Mouse (Mus musculus) activated CD4-positive, CD25-positive, alpha-beta regulatory T cell, adult 4 months (primary cell): ENCODE results near the gene Tnni3k. TPM values are rescaled to one million over a fixed set of nuclear protein-coding genes. Genes with fewer than 3 reads are reported as not detected.

Source experiments
- ATAC-seq: one replicate; pipeline ENCODE4 v1.8.0; 2017
- polyA plus RNA-seq, 2 experiments: library from polyadenylated mRNA; unstranded; fragments of 100-300 nt; shearing (Covaris generic); gene quantifications; one replicate each; pipeline ENCODE4 v1.2.1; 2017

Gene Tnni3k
- polyA plus RNA-seq = not detected

- no peak for ATAC-seq
These were observed at the start of gene Tnni3k for GRCm38 (mm10) chr3:155055231-155055916. Gene Tnni3k, minus strand, starts transcription at chr3:155055407.

DNA sequence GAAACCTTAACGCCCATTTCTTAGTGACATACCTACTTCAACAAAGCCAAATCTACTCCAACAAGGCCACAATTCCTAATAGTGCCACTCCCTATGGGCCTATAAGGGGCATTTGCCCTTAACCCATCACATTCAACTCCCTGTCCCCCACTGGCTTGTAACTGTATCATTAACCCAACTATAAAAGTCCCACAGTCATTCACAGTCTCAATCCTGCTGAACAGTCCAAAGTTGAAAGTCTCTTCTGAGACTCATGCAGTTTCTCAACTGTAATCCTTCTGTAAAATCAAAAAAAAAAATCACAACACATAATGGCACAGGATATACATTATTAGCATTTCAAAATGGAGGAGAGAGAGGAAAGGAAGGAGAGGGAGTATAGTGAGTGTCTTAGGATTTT lies 44.1 kb upstream of the Tnni3k start:
- no peak for ATAC-seq

DNA sequence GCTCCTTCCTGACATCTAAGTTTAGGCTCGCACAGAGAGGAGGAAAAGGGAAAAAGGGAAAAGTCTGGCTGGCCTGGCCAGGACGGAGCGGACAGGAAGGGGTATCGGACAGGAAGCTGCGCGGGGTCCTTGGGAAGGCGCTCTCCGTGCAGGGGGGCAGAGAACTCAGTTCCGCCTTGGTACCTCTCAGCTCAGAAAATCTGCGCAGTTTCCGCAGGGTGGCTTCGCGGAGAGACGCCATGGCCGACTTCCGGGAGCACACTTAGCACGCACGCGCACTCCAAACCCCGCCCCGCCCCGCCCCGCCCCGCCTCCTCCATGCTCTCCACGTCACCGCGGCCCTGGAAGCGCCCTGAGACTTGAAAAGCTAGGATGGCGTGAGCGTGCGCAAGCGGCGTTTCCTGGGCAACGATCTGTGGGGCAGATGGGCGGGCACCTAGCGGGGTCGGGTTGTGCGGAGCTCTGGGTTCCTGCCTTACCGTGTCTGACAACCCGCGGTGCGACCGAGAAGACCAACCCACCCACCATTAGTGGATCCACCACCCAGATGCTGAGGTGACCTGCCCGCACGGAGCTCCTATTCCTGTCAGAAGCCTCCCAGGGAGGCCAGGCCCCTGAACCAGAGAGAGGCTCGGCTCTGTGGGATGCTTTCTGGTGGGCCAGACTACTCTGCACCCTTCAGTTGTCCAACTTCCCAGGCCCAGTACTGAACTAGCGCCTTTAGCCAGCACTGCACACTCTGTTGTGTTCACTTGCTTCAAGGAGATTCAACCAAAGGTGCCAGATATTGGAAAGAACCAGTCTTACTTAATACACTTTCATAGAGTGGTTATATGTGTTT lies 38.1 kb upstream of the Tnni3k start, which contains the start of the genes Fpgt and Lrriq3:
Gene Fpgt, minus strand, starts transcription at position 288 of the 841 bp plus-strand sequence.
Gene Lrriq3, plus strand, starts transcription at position 319 of the 841 bp plus-strand sequence.
- peak; percentile 98 for ATAC-seq

DNA sequence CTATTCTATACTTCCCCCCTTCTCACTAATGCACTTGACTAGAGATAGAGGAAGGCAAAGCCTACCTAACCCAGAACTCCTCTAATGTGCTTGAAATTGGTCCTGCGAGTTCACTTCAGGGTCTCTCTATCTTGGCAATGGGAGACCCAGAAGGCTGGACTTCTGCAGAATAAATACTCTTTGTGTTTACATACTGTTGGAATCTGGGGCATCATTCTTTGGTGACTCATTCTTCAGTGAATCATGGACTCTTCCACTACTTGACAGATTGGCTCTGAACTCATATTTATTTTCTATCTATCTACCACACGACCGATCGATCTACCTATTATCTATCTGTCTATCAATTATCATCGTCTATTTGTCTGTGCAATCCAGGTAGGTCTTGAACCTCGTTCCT lies 36.9 kb upstream of the Tnni3k start:
- no peak for ATAC-seq

GRCm38 (mm10) chr3:155077908-155078307 lies 22.7 kb upstream of the Tnni3k start:
- ATAC-seq = no peak

DNA sequence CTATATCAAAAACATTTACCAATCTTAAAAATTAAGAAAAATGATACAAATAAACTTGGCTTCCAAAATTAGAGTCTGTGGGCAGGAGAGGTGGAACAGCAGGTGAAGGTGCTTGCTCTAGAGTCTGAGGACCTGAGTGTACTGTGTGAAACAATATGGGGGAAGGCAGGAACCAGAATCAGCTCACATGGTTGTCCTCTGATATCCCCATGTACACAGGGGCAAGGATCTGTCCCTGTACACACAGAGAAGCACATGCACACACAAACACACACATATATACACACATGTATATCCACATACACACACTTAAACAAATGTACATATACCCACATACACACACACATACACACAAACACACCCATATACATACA lies 4.2 kb upstream of the Tnni3k start:
- no peak for ATAC-seq

GRCm38 (mm10) chr3:155058800-155059448 lies 3.7 kb upstream of the Tnni3k start:
- no peak for ATAC-seq

GRCm38 (mm10) chr3:155057566-155057965 lies 2.4 kb upstream of the Tnni3k start:
- no peak for ATAC-seq

DNA sequence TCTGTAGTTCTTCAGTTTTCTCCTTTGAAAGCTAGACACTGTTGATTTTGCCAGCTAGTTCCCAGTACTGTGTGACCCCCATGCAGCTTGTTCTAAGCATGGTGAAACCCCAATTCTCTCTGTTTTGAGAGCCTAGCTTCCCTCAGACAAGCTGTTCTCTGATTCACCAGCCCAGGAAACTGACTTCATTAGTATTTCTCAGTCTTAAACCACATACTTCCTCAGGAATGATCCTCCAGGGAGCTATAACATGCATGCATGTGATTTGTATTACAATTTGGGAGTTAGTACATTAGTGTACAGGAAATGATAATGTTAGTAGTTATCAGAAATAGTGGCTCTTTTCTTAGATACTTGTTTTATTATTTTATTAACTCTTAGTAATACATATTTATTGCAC lies 1.4 kb upstream of the Tnni3k start:
- no peak for ATAC-seq

GRCm38 (mm10) chr3:155053189-155053588 lies 2.0 kb downstream of the Tnni3k start:
- ATAC-seq = no peak

DNA sequence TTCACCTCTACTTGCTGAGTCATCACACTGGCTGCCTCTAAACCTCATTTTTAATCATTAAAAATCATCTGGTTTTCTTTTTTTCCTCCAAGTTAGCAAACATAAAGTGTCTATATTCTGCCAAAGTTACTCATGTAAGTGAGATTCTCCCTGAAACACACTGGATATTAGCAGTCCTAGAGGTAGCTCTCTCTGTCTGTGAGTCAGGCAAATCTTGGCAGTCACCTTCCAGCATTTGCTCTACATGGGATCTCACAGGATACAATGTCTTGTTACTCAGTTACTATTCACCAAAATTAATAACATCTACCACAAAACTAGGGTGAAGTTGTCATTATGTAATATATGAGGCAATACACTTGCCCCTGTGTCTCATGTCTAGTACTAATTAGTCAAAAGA lies 3.2 kb downstream of the Tnni3k start:
- ATAC-seq = no peak

DNA sequence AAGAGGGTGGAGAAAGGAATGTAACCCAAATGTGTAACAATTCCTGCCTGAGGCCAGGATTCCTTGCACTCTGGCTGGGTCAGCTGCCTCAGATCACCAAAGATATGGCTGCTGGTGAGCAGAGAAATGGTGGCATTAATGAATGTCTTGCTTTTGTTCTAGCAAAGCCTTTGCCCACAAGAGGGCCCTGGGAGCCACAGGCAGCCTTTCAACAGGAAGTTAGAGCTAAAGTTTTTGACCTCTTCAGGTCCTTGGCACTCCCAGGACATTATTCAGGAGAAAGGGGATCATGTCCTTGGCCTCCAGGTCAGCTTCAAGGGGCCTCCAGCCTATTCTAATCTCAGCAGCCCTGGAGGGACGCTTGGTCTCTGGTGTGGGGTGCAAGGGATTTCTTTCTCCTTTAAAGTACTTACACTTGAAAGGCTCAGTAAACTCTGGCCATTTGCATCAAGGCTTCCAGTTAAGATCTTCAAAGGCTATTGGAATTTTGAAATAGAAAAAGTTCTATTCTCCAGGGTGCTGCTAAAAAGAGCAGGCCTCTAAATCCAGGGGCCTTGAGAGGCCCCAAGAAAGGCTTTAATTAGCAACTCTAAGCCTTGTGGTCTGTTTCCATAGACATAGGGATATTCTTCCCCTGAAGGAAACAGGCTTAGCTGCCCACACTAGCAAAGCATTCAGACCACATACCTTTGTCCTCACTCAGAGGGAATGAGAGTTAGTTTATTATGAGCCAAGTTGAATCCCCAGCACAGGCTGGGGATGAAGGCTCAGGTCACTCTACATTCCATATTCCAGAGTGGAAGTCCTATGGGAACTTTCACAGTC lies 16.0 kb downstream of the Tnni3k start:
- ATAC-seq = no peak

- no peak for ATAC-seq
These were observed 20.9 kb downstream of the Tnni3k start for GRCm38 (mm10) chr3:155034323-155034722.

DNA sequence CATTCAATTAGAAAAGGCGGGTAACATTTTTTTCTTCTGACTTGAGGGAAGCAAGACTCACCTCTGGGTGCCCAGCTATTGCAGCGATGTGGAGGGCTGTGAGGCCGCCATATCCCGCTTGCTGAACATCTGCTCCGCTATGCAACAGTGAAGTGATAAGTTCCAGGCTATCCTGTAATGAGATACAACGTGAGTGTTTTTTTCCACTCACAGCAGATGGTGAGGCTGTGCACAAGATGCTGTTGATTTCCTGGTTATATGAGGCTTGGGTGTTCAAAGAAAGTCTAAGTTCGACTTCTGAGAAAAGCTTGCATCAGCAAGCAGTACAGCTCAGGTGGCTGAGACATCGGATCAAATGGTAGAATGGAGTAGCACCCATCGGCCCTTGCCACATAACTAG lies 25.0 kb downstream of the Tnni3k start:
- no peak for ATAC-seq

- no peak for ATAC-seq
These were observed 52.4 kb downstream of the Tnni3k start for GRCm38 (mm10) chr3:155002781-155003180.

DNA sequence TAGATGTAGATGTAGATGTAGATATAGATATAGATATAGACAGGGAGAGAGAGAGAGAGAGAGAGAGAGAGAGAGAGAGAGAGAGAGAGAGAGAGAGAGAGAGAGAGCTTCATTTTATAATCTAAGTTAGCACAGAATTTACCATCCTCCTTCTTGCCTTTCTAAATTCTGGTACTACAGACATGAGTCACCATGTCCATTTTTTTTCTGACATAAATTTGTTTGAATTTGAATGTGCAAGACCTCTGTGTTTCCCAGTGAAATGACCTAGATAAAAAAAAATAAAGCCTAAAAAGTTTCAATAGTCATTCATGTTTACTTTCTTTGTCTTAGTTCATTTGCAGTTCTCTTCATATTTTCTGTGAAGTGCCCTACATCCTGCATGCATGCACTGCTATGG lies 54.2 kb downstream of the Tnni3k start:
- no peak for ATAC-seq

GRCm38 (mm10) chr3:154992678-154993077 lies 62.5 kb downstream of the Tnni3k start:
- no peak for ATAC-seq

GRCm38 (mm10) chr3:154979101-154979500 lies 76.1 kb downstream of the Tnni3k start:
- no peak for ATAC-seq

DNA sequence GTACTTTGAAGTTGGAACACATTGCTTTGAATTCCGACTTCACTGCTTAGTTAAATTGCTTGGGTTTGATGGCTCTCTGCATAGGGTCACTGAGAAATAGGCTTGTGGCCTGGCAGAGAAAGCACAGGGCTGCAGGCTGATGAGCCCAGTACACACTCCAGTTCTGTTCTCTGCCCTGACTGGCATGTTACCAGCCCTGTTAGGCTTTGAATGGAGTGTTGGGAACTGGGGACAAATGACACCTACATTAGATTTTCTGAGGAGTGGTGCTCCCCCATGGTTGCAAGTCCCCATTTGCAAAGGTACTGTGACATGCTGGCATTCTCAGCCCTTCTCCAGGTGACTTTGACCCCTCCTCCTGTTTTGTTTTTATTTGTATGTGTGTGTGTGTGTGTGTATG lies 83.6 kb downstream of the Tnni3k start:
- ATAC-seq = no peak

- no peak for ATAC-seq
These were observed 84.2 kb downstream of the Tnni3k start for GRCm38 (mm10) chr3:154970981-154971380.

- no peak for ATAC-seq
These were observed 93.9 kb downstream of the Tnni3k start for GRCm38 (mm10) chr3:154961284-154961683.

GRCm38 (mm10) chr3:154953088-154953487 lies 102.1 kb downstream of the Tnni3k start:
- ATAC-seq = no peak

DNA sequence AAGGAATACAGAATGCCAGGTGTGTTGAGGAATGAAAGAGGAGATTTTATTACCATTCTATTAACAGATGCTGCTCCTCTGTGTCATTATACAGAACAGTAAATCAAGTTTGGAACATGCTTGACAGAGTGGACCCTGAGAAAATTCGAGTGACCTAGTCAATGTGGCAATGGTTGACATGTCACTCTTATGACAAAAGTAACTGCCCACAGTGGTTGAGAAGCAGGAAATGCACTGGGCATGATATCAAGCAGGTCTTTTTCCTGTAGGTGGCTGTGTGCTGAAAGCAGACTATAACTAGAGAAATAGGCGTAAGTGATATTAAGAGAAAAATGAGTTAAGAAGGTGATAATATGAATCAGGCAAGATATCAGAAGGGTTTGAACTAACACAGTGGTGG lies 105.7 kb downstream of the Tnni3k start:
- no peak for ATAC-seq
